Mouse (Mus musculus): Measurements from ENCODE around the gene Krtcap2. TPM values are rescaled to one million over a fixed set of nuclear protein-coding genes. Genes with fewer than 3 reads are reported as not detected.

Gene Krtcap2
- total RNA-seq, 1 experiment from 2014 or later, result 95.0 TPM

DNA sequence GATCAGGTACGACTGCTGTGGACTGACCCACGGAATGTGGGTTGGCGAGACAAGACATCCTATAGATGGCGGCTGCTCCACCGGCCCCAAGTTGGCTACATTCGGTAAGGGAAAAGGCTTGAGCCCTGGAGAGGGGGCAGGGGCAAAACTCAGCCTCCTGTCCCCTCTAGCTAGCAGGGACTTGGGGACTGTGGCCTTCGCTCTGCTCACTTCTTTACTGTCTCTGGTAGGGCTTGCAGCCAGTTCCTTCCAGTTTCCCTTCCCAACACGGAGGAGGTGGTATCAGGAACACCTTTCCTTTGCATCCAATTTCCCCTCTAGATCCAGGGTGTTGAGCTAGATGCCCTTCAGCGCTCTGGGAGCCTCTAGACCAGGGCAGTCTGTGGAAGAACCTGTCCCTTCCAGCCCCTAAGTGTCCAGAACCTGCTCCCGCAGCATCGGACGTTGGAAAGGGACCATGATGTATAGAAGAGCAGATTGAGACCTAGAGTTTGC is 20.4 kb upstream of the Krtcap2 start:
- no peak for DNase-seq

DNA sequence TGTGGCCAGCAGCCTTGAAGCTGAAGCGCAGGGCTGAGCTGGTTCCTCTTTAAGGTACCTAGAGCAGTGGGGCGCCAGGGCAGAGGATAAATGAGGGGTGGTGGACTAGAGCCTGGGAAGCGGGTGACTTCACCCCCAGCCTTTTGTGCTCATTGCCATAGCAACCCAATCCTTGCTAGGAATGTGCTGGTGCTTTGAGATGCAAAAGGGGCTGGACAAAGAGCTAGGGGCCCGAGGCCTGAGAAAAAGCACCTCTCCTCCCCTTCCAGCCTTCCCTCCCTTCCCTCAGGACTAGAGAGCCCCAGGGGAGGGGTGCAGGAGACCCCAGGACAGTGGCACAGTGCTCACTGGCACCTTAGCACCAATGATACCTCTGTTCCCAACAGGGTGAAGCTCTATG is 19.8 kb upstream of the Krtcap2 start:
- no peak for DNase-seq

DNA sequence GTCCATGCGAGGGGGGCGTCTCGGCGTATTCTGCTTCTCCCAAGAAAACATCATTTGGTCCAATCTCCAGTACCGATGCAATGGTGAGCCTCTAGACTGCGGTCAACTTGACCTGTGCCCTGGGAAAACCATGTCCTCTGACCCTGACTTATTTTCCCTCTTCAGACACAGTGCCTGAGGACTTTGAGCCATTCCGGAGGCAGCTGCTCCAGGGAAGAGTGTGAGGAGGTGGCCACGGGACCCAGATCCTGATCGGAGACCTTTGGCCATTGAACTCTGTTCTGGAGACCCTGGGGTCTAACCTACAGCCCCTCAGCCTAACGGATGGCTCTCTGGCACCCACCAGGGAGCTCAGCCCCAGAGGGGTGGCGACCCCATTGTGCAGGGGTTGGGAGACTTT is 19.4 kb upstream of the Krtcap2 start:
- DNase-seq, result no peak

DNA sequence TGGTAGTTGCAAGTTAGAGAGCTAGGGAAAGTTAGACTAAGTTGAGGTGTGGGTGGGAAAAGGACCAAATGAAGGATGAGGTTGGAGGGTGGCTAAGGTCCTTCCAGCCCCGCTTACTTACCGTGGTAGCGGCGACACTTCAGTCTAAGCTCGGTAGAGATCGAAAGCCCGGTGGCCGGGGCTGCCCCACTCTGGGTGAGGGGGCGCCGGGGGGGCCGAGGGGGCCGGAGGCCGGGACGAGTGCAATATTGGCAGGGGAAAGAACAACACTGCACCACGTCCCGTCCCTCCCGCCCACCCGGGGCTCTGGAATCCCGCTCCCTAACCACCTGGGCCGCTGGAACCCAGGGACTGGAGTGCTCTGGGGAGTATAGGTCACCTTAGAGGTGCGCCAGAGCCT is 18.9 kb upstream of the Krtcap2 start, which contains the start of gene Mtx1:
TSS of gene Mtx1 (minus strand) at position 189 of the 400 bp plus-strand sequence.
- DNase-seq, result no peak

DNA sequence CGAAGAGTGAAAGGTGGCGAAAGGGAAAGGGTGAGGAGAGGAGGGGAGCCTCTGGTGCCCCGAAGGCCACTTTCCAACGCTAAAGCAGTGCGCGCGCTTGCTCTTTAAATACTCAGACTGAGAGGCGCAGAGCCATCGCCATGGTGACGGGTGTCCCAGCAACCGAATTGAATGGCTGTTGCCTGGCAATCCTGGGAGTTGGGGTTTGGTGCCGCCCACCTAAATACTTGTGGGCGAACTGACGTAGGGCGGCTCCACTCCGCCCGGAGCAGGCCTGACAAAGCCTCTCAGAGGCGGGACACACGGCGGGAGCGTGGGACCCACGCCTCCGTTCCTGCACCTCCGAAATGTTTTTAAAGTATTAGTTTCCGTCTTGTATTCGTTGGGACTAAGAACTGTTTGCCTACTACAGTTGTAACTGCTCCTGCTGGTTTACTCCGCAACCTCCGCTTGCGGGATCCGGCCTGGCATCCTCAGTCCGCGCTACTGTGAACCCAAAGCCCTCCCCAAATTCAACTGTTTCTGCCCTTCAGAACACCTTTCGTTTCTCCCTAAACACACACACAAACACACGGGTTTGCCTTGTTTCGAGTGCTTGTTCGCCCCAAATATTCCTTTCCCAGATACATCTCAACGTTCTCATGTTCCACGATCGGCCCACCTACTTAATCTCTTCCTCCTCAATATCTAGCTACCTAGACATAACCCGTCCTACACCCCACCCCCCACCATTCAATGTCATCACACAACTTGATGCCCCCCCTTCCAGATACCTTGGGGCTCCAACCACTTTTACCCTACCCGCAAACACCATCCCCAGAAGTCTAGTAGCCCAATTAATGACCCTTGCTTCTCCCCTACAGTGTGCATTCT is 18.2 kb upstream of the Krtcap2 start:
- peak; percentile 94 for DNase-seq

DNA sequence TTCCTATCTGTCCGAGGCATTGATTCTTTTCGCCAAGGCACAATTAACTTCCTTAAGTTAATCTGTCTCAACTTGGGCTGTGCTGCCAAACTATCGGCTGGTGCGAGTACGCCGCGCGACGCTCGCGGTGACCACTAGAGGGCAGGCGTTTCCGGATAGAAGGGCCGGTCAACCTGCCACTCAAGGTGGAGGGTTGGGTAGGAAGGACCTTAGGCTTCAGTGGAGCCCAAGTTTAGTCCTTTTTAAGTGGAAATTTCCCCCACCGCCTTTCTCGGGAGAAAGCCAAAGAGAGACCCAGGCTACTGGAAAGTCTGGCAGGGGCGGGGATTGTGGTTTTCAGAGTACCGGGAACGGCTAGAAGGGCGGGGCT is 17.6 kb upstream of the Krtcap2 start:
- DNase-seq, result peak; percentile 92

DNA sequence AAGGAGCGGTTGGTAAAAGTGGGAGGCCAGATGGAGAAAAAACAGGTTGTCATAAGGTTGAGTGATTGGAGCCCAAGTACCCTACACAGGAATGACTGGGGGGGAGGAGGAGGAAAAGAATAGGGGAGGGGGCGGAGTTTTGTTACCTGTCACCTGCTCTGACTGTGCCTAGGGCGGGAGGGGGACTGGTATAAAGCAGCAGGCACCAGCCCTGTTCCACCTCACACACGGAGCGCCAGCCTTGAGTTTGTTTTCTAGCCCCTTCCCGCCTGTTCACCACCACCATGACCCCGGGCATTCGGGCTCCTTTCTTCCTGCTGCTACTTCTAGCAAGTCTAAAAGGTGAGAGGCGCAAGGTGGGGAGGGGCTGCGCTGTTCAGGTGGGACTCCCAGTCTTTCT is 16.9 kb upstream of the Krtcap2 start, which contains the start of gene Muc1:
TSS of gene Muc1 (plus strand) at position 222 of the 400 bp plus-strand sequence.
- DNase-seq, result no peak

DNA sequence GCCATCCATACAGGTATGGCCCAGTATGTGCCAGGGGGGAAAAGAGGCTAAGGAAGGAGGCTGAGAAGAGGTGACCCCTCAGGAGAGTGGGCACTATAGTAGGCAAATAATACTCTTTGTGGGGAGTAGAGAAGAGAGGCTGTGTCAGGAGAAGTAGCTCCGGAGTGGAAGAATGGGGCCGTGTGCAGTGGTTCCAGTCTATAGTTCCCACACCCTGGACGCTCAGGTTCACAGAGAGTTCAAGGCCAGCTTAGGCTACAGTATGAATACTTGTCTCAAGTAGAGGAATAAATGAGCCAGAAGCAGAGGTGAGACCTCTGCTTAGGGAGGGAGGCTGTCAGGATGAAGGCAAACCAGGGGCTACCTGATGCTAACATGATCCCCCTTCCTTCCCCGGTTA is 16.5 kb upstream of the Krtcap2 start:
- DNase-seq, result no peak

DNA sequence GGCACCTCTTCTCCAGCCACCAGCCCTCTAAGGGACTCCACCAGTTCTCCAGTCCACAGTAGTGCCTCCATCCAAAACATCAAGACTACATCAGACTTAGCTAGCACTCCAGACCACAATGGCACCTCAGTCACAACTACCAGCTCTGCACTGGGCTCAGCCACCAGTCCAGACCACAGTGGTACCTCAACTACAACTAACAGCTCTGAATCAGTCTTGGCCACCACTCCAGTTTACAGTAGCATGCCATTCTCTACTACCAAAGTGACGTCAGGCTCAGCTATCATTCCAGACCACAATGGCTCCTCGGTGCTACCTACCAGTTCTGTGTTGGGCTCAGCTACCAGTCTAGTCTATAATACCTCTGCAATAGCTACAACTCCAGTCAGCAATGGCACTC is 15.2 kb upstream of the Krtcap2 start:
- DNase-seq, result no peak

DNA sequence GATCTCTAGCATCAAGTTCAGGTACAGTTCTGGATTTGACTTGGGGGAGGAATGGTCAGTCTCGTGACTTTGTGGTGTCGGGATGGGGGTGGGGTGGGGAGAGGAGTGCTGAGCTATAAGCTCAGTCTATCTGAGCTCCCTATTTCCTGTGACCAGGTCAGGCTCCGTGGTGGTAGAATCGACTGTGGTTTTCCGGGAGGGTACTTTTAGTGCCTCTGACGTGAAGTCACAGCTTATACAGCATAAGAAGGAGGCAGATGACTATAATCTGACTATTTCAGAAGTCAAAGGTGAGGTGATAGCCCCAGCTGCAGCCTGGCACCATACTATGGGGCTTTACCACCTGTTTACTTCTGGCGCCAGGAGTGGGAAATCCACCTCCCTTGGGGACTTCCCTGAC is 14.4 kb upstream of the Krtcap2 start:
- DNase-seq, result no peak

DNA sequence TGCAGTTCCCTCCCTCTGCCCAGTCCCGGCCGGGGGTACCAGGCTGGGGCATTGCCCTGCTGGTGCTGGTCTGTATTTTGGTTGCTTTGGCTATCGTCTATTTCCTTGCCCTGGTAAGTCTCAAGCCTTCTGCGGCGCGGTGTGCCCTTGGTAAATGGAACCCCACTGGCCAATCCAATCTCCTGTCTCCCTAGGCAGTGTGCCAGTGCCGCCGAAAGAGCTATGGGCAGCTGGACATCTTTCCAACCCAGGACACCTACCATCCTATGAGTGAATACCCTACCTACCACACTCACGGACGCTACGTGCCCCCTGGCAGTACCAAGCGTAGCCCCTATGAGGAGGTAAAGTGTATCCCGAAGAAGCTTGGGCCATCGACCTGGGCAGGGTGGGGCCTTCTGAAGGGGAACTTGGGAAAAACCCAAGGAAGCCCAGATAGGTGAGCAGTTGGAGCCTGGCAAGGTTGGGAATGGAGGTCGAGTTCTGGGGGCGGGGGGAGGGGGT is 13.9 kb upstream of the Krtcap2 start:
- no peak for DNase-seq

DNA sequence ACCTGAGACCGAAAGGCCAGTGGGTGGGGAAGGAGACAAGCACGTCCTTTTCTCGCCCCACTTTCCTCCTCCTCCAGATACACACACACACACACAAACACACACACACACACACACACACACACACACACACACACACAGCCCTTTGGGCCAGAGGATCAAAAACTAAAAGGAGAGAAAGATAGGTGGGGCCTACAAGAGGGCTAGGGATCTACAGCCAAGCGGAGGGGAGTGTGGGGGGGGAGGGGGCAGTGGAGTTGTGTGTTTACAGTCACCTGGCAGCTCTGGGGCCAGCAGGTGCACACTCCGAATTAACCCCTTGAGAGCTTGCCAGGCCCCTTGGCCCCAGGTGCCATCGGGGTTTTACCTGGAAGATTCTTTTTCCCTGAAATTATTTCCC is 13.2 kb upstream of the Krtcap2 start:
- DNase-seq, result no peak

DNA sequence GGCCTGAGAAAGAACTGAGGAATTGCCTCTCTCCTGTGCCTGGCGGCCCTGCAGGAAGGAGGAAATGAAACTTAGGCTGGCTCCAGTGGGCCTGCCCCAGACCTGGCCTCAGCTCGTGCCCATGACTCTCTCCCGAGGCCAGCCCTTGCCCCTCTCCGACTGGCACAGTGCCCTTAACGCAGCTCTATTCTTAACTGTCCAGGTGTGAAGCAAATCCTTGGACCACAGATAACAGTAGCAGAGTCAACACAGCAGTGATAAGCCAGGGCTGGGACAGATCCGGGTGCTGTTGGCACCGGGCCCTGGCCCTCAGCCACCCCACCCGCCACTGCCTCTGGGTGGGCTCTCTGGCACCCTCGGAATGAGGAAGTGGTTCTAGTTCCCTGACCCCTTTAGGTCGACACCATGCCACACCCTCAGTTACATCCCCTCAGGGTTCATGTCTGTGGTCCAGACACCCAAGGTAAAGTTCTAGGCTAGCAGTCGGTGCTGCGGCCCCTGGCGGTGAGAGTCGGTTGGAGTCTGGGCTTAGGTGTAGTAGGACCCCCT is 12.1 kb upstream of the Krtcap2 start:
- DNase-seq, result no peak

DNA sequence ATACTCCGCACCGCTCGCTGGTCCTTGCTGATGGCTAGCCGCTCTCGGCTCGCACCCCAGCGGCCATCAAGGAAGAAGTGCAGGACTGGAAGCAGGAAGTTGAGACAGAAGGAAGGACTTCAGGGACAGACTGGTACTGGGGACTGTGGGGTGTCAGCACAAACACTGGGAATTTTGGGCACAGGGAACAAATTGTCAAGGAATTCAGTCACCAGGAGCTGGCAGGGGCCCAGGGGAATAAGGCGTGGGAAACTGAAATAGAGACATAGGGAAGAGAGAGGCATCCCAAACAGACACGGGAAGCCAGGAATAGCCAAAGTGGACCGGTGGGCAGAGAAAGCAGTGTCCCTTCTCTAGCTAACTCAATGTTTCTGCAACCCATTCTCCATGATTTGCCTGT is 9.2 kb upstream of the Krtcap2 start:
- DNase-seq, result no peak

DNA sequence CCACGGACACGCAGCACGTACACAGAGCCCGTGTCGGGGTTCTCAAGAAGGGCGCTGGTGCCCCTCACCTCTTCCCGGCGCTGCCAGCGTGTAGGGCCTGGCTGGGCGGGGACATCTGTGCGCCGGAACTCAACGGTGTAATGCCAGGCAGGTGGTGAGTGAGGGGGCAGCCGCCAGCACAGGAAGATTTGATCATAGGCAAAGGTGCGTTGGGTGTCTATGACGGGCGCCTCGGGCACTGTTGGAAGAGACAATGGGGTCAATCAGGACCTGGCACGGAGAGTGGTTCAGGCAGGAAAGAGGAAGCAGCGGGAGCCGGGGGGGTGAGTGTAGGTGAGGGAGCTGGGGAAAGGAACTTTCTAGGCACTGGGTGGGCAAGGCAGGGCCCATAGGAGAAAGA is 8.1 kb upstream of the Krtcap2 start:
- DNase-seq, result no peak

DNA sequence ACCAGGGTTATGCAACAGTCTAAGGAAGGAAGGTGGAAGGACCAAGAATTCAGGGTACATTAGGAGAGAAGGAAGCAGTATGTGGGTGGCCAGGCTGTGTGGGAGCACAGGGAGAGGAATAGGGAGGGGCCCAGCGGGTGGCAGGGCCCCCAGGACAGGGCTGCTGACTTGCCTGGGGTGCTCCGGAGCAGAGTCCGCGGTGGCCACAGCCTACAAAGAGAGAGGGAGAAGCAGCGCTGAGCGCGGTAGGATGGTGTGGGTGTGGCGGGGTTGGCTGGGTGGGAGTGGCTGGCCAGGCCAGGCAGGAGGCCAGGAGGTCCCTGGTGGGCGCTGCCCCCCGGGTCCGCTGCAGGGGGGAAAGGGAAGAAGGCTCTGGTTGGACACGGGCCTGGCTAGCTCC is 7.3 kb upstream of the Krtcap2 start:
- no peak for DNase-seq

DNA sequence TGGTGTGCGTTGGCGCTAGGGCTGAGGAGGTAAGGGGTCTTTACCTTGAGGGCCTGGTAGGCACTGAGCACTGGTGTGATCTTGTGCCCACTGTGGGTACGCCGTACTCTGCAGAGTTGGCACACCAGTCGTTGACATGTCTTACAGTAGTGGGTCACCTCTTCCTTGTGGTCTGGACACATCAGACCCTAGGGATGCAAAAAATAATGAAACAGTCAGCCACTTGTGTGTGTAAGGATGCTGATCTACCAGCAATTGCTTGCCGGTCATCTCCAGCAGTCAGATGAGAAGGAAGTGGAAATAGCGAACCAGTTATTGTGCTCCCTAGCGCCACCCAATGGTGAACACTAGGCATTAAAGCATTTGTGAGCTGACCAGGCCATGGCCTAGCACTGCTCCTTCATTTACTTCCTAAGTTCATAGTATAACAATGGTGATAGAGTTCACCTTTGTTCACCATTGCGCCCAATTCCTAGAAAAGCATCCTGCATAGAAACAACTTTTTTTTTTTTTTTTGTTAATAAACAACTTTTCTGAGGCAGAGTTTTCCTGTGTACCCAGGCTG is 3.4 kb upstream of the Krtcap2 start:
- peak; percentile 82 for DNase-seq

DNA sequence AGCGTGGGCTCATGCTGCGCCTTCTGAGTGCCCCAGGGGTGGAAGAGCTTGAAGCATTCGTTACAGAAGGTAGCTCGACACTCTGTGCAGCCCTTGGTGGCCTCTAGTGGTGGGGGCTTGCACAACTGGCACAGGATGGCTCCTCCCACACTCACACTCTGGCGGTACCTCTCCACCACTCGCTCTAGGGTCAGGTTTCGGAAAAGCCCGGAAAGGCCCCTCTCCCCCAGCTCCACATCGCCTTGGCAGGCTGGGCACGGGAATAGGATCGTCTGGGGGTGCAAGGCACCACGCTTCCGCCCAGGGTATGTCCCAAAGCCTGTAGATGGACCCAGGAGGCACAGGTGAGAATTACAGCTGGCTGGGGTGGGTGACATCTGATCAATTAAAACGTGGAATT is 2.2 kb upstream of the Krtcap2 start:
- DNase-seq, result peak; percentile 59

DNA sequence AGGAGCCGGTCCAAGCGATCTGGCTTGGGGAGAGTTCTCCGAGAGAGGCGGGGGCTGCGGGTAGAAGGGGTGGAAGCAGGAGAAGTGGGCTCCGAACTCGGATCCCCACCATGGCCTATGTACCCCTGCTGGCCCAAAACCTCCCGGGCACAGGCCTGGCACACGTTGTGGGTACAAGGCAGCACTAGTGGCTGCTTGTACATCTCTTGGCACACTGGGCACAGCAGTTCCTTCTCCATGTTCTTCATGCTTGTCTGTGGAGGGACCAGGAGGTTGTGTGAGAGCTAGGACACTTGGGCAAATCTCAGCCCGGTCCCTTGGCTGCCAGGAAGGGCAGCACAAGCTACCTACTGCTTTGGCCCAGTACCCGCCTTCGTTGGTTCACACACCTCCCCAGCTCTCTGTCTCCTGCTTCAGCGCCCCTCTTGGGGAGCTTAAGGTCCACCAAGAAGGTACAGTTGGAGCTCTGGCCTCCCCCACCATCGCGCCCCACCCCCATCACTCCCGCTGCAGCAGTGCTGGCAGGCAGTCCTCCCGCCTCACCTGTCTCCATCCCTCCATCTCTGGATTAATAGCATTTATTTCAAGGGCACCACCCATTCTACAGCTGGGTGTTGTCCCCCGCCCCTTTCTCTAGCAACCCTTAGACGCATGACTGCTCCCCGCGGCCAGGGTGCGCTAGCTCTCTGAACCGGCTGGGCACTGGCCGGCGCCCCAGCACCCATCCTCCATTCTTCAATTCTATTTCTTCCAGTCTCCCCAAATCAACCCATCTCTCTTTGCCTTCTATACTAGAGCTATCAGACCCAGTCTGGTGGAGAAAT is 1.4 kb upstream of the Krtcap2 start:
- DNase-seq, result peak; percentile 59

DNA sequence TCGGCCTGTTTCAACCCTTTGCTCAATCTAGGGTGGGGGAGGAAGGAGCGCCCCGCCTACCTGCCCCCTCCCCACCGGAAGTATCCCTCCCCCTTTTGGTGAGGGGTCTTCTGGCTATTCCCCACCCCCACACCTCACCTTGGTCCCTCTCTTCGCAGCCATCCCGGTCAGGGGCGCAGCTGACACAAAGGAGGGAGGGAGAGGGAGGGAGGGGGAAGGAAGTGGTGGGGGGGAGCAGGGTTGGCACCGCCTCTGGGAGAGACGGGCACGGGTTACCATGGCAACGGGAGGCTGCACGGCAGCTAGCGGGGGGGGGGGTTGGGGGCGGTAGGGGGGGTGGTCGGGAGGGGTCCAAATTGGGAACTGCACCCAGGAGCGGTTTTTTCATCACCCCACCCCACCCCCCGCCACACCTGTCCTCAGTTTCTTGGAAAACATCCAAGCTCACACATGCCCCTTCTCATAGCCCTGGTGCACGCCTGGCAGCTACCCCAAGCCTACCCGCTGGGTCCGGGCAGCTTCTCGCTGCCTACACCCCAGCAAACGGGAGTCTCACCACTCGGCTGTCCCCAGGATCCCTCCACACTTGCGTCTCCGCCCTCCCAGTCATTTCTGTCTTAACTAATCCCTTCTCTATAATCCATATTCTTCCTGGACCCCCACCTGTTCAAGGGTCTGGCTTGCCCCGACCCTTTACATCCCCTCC is 631 bp upstream of the Krtcap2 start:
- DNase-seq, result peak; percentile 60

DNA sequence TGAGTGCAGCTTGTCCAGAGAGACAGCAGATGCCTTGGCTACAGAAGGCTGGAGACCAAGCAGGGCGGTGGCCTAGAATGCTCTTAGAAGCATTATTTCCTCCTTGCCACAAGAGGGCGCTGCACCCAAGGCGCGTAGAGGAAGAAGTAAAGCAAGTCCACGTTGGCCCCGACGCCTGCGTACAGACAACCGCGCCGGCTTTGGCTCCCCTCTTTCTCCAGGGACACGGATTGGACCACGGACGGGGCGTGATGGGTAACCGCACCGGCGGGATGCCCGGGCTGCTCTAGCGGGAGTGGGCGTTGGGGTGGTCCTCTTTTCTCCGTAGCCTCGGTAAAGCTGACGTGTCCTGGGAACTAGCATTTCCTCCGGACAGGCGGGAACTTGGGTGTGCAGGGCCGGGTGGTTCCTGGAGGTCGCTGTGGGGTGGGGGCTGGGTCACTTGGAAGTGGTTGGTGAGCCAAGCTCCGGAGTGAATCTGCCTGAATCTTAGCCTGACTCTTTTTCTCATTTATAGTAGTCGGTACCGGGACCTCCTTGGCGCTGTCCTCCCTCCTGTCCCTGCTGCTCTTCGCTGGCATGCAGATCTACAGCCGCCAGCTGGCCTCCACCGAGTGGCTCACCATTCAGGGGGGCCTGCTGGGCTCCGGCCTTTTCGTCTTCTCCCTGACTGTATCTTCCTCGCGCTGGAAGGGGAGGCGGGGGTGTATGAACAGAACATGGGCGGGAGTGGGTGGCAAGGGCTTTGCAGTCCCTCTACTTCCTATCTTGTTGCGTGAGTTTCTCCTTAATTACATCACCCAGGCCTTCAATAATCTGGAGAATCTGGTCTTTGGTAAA is 715 bp downstream of the Krtcap2 start, which contains the start of gene Trim46:
TSS of gene Trim46 (minus strand) at position 49 of the 840 bp plus-strand sequence.
- peak; percentile 95 for DNase-seq
